Mouse (Mus musculus): ENCODE results near the gene Avpi1.

Gene Avpi1

GRCm38 (mm10) chr19:42144541-42145167 is 15.8 kb upstream of the Avpi1 start:
- peak; percentile 91 for DNase-seq (ENCODE audit: low spot score)

DNA sequence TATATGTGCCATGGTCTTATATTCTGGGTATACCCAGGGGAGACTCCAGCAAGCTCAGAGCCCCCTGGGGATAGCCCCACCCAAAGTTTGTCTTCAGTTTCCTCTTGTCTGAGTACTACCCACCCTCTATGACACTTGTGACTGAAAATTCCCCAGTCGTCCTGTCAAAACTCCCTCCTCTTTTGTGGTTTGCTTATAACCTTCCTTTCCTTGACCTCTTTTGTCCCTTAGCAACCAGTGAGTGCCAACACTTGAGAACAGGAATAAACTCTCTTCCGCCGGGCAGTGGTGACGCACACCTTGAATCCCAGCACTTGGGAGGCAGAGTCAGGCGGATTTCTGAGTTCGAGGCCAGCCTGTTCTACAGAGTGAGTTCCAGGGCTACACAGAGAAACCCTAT is 15.2 kb upstream of the Avpi1 start:
- no peak for DNase-seq (ENCODE audit: low spot score)

GRCm38 (mm10) chr19:42142757-42143156 is 13.9 kb upstream of the Avpi1 start:
- no peak for DNase-seq (ENCODE audit: low spot score)

DNA sequence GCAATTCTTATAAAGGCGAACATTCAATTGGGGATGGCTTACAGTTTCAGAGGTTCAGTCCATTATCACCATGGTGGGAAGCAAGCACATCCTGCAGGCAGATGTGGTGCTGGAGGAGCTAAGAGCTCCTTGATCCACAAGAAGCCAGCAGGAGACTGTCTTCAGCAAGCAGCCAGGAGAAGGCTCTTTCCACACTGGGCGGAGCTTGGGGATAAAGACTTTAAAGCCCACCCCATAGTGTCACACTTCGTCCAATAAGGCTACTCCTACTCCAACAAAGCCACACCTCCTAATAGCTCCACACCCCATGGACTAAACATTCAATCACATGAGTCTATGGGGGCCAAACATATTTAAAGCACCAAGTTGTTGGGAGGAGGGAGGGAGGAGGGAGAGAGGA is 13.1 kb upstream of the Avpi1 start:
- no peak for DNase-seq (ENCODE audit: low spot score)

- DNase-seq (ENCODE audit: low spot score), result no peak
Observed at GRCm38 (mm10) chr19:42139724-42140517, 11.1 kb upstream of the Avpi1 start.

DNA sequence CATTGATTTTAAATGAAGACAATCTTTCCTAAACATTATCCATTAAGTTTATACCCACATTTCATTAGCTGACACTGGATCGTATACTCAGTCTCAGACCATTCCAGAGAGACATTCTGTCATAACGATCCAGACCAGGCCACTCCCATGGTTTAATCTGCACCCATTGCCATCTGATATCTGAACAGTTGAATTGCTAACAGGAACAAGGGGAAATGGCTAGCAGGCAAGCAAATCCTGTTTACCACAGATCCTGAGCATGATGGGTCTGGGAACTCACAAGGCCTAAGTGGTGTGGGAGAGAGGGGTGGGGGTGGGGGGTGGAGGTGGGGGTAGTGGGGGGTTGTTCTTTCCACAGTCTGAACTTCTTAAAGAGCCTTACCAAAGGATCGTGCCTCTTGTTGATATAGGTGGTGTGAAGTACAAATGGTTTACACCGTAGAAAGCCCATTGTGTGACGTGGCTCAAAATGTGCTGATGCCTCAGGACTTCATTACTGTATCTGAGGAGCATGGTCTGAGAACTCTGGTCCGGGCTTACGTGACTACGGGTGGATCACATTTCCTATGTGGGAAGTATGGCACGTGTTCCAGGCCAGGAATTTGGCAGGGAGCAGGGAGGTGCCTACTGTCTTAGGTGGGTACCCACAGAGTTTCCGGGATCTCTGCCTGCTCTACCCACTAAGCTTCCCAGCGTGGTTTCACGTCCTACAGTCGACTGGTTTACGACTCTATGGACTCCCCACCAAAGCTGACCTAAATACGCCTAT is 9.8 kb upstream of the Avpi1 start:
- DNase-seq (ENCODE audit: low spot score), result no peak

DNA sequence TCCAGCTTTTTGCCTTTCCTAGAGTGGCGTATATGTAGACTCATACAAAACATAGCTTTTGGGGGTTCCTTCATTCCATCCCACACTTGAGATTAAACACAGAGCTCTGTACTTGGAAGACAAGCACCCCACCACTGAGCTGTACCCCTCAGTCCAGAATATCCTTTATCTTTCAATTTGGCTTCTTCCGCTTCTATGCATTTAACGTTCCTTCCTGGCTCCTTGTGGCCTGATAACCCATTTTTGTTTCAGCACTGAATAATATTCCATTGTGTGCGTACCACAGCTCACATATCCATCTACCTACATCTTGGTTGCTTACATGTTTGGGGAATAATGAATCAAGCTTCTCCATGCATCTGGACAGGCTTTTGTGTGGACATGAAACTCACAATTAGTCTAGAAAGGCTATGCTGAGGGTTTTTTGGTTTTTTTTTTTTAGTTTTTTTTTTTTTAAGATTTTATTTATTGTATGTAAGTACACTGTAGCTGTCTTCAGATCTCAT is 8.4 kb upstream of the Avpi1 start:
- DNase-seq (ENCODE audit: low spot score), result no peak

DNA sequence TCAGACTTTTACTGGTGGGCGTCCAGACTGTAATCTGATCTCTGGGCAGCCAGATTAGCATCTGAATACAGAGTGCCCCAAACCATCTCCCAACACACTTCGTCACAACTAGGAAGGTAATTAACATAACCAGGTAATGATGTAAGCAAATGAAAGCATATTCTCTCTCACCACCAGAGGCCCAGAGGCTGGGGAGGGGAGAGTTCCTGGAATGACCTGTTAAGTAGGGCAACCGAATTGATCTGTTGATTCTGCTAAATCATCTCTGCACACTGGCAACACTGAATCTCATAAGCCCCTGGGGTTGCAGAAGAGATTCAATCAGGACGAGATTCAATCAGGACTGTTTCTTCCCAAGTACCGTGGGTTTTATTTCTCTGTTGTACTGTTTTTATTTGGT is 7.3 kb upstream of the Avpi1 start:
- no peak for DNase-seq (ENCODE audit: low spot score)

- DNase-seq (ENCODE audit: low spot score), result no peak
Observed at GRCm38 (mm10) chr19:42135070-42135469, 6.2 kb upstream of the Avpi1 start.

- no peak for DNase-seq (ENCODE audit: low spot score)
Observed at GRCm38 (mm10) chr19:42131101-42131500, 2.2 kb upstream of the Avpi1 start.

- DNase-seq (ENCODE audit: low spot score), result no peak
Observed at GRCm38 (mm10) chr19:42130294-42130606, 1.4 kb upstream of the Avpi1 start.

DNA sequence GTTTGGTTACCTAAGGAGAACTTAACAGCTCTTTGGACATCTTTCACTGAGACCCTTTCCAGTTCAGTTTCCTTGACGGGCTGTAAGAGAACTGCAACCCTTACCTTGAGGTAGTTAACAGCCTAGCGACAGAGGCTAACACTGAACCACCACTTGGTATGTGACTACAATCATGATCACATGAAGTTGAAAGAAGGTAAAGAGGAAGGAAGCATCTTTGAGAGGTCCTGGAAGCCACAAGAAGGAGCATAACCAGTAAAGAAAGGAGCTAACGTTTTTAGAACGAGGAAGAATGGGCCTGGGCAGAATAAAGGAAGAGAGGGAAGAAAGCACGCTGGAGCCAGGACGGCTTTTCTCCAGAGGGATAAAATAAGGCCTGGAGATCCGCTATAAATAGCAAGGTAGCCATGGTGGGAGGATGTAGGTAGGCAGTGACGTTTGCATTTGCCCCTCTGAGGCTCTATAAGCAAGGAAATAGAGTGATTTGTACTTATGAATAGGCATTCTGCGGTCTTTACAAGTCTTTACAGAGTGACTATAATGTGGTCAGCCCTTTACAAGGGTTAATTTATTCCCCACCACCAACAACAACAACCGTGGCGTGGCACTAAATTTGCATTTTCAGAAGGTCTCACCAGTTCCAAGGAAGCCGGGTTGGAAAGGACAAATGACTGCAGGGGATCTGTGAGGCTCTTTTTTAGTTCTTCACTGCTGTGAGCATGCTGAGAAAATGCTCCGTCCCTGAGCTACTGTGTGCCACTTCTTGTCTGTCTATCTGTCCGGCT is 842 bp upstream of the Avpi1 start:
- no peak for DNase-seq (ENCODE audit: low spot score)

GRCm38 (mm10) chr19:42128052-42128740 is 663 bp downstream of the Avpi1 start:
- no peak for DNase-seq (ENCODE audit: low spot score)

GRCm38 (mm10) chr19:42127024-42127423 is 1.8 kb downstream of the Avpi1 start:
- no peak for DNase-seq (ENCODE audit: low spot score)

- no peak for DNase-seq (ENCODE audit: low spot score)
Observed at GRCm38 (mm10) chr19:42126219-42126605, 2.6 kb downstream of the Avpi1 start.

- no peak for DNase-seq (ENCODE audit: low spot score)
Observed at GRCm38 (mm10) chr19:42125501-42126218, 3.2 kb downstream of the Avpi1 start.

DNA sequence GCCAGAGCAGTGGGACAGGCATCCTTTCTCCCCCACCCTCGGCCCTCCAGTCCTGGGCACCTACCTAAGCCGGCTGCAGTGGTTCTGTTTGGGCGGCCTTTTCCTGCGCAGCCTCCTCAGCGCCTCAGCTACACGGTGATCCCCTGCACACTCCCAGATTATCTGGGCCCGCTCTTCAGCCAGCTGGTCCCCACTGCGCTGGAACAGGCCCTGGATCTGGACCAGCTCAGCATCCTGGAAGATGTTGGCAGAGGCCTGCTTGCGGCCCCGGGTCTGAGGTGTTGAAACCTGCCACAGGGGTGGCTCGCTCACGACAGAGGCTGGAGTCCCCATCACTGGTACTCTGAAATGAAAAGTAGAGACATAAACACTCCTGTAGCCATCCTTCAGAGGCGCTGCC is 4.2 kb downstream of the Avpi1 start:
- no peak for DNase-seq (ENCODE audit: low spot score)

GRCm38 (mm10) chr19:42120451-42120850 is 8.4 kb downstream of the Avpi1 start:
- DNase-seq (ENCODE audit: low spot score), result no peak

GRCm38 (mm10) chr19:42118596-42118995 is 10.3 kb downstream of the Avpi1 start:
- no peak for DNase-seq (ENCODE audit: low spot score)

GRCm38 (mm10) chr19:42118142-42118541 is 10.7 kb downstream of the Avpi1 start:
- no peak for DNase-seq (ENCODE audit: low spot score)

DNA sequence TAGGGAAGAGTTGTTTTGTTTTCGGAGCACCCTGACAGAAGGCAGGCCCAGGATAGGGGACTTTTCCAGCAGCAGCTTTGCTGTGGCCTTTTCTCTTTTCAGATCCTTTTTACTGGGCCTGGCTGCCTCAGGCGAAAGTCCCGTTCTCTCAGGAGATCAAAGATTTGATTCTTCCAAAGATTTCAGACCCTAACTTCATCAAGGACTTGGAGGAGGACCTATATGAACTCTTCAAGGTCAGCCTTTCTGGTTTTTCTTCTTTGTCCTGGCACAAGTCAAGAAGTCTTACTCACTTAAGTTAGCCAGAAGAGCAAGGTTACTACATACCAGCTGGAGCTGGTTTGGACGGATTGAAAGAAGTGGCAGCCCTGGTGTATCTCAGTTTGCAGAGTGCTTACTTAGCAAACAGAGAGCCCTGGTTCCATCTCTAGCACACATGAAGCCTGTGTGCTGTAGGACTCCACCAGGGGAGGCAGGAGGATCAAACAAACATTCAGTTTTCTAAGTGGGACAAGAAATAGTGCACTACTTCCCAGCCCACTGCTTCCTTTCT is 13.0 kb downstream of the Avpi1 start:
- no peak for DNase-seq (ENCODE audit: low spot score)

Data from layer of hippocampus, adult 11-12 months (tissue).